Mouse (Mus musculus): Measurements from ENCODE around the gene Tmem223. TPM values are rescaled to one million over a fixed set of nuclear protein-coding genes. Genes with fewer than 3 reads are reported as not detected.

Tmem223 gene
- polyA plus RNA-seq, 1 experiment: 53.1 TPM

DNA sequence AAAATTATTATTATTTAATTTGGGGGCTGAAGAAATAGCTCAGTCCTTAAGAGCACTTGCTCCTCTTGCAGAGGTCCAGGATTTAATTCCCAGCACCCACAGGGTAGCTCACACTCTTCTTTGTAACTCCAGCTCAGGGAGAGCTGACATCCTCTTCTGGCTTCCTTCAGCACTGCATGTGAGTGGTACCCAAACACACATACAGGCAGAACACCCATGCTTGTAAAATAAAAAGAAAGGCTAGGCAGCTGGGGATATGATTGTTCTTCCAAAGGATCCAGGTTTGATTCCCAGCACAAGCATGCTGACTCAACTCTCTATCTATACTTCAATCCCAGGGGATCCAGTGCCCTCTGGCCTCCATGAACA is 28.1 kb downstream of the Tmem223 start:
- Histone ChIP-seq H3K4me1 (ENCODE audit: control insufficient read depth, insufficient read depth, low read length) (0 out of 2 replicates have a peak, but pooled peaks cover under 1% of the 10 kb centered on the region), H3K27ac (ENCODE audit: control insufficient read depth, insufficient read depth, low read depth, low read length, poor library complexity) (no peak overlapping the region), H3K4me3 (replicated peaks; ENCODE audit: control insufficient read depth, low read depth, low read length) (no peak overlapping the region)
- TF ChIP-seq CTCF (IDR thresholded peaks at IDR 0.05; ENCODE audit: control insufficient read depth, insufficient read depth, low read length) (no peak), POLR2A (IDR thresholded peaks at IDR 0.05; ENCODE audit: borderline replicate concordance, control insufficient read depth, low read depth, low read length) (no peak)

DNA sequence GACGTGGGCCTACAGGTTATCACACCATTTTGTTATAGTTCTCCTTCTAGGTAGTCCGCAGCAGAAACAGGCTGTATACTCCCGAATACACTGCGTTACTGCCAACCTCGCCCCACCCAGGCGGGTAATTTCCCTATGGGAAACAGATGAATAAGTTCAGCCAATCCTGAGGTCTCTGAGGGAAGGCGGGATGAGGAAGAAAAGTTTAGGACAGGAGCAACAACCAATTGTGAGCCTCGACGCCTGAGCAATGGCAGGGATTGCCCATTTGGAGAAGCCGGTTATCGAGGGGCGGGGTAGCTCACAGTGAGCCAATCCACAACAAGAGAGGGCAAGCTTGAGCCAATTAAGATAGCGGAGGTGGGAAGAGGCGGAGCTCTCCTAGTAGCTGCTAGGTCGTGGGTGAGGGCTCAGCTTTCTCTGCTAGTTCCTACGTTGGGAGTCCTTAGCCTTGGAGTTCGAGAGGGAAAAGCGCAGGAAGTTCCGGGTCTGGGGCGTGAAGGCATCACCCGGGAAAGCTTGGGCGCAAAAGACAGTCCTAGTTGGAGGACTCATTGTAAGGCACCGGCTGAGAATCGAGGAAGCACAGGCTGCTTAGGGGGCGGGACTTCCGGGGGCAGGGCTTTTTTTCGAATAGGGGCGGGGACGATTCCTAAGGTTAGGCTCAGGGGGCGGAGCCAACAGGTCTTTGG is 31.5 kb downstream of the Tmem223 start, which contains the start of gene Zbtb3:
TSS of gene Zbtb3 (plus strand) at position 426 of the 692 bp plus-strand sequence.
- Histone ChIP-seq H3K4me1 (ENCODE audit: control insufficient read depth, insufficient read depth, low read length) (peaks cover 2% of the 10 kb centered on the region; the same call in 1 of the 2 replicates), H3K4me3 (replicated peaks; ENCODE audit: control insufficient read depth, low read depth, low read length) (peak within 1 kb of the TSS; percentile 87), H3K27ac (ENCODE audit: control insufficient read depth, insufficient read depth, low read depth, low read length, poor library complexity) (peak within 1 kb of the TSS; percentile 39)
- TF ChIP-seq POLR2A (IDR thresholded peaks at IDR 0.05; ENCODE audit: borderline replicate concordance, control insufficient read depth, low read depth, low read length) (no peak), CTCF (IDR thresholded peaks at IDR 0.05; ENCODE audit: control insufficient read depth, insufficient read depth, low read length) (no peak)
- 1% methylated on average over 30 of the region's 30 CpGs for WGBS

DNA sequence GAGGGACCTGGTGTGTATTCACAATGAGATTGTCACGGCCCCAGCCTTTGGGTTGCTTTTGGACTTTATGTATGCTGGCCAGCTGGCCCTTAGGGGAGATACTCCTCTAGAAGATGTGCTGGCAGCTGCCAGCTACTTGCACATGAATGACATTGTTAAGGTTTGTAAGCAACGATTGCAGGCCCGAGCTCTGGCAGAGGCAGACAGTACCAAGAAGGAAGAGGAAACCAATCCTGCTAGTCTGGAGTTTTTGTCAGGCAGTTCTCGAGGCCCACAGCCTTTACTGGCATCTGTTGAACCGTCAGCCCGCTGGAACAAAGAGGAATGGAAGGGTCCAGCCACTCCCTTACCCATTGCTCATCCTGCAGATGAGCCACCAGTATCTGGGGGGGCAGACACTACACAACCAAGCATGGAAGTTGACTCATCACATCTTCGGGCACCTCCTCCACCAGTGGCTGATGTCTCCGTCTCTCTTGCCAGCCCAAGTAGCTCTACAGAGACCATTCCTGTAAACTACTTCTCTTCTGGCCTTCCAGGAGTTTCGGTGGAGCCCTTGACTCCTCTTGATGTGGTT is 32.5 kb downstream of the Tmem223 start:
- no peak overlapping the region for H3K4me3 ChIP-seq (replicated peaks; ENCODE audit: control insufficient read depth, low read depth, low read length)
- no peak overlapping the region for H3K27ac ChIP-seq (ENCODE audit: control insufficient read depth, insufficient read depth, low read depth, low read length, poor library complexity)
- H3K4me1 ChIP-seq (ENCODE audit: control insufficient read depth, insufficient read depth, low read length): peaks cover 2% of the 10 kb centered on the region; the same call in 1 of the 2 replicates
- TF ChIP-seq POLR2A (IDR thresholded peaks at IDR 0.05; ENCODE audit: borderline replicate concordance, control insufficient read depth, low read depth, low read length) (no peak), CTCF (IDR thresholded peaks at IDR 0.05; ENCODE audit: control insufficient read depth, insufficient read depth, low read length) (no peak)
- WGBS: 70% methylated on average over 9 of the region's 9 CpGs

DNA sequence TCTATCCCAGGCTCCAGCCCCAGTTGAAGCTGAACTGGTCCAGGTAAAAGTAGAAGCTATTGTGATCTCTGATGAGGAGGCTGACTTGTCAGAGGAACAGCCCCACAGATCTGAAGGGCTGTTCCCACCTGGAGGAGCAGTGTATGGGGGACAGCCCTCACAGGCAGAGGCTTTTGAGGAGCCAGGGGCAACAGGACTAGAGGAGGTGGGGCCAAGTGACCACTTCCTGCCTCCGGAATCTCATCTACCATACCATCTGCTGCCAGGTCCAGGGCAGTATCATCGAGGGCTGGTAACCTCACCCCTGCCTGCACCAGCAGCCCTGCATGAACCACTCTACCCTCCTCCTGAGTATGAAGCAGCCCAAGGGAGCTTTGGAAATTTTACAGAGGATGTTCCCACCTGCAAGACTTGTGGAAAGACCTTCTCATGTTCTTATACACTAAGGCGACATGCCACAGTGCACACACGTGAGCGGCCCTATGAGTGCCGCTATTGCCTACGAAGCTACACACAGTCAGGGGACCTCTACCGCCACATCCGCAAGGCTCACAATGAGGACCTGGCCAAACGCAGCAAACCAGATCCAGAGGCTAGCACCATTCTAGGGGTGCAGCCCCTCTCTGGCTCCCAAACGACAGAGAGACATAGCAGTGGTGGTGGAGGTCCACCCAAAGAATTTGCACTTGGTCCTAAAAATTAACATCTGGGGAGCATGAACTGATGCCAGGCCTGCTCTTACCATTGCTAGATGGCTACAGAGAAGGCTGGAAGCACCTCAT is 33.3 kb downstream of the Tmem223 start:
- no peak overlapping the region for H3K4me3 ChIP-seq (replicated peaks; ENCODE audit: control insufficient read depth, low read depth, low read length)
- WGBS: 69% methylated on average over 11 of the region's 11 CpGs
- H3K27ac ChIP-seq (ENCODE audit: control insufficient read depth, insufficient read depth, low read depth, low read length, poor library complexity): no peak overlapping the region
- TF ChIP-seq POLR2A (IDR thresholded peaks at IDR 0.05; ENCODE audit: borderline replicate concordance, control insufficient read depth, low read depth, low read length): no peak
- no peak for TF ChIP-seq CTCF (IDR thresholded peaks at IDR 0.05; ENCODE audit: control insufficient read depth, insufficient read depth, low read length)
- peaks cover 2% of the 10 kb centered on the region; the same call in 1 of the 2 replicates for H3K4me1 ChIP-seq (ENCODE audit: control insufficient read depth, insufficient read depth, low read length)

DNA sequence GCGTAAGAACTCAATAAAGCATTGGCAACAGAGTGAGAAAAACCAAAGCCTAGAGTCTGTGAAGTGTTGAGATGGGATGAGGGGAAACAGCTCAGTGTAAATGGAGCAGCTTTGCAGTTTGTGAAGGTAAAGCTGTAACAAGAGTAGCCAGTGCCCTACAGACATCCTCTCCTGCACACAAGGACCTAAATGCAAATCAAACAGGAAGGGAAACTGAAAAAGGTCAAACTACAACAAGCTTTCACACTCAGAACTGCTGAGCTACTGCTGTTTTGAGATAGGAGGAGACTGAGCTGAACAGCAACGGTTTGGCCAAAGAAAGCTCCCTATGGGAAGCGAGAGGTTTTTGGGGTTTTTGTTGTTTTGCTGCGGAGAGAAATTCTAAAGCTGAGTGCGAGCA is 36.0 kb downstream of the Tmem223 start:
- H3K4me1 ChIP-seq (ENCODE audit: control insufficient read depth, insufficient read depth, low read length): peaks cover 2% of the 10 kb centered on the region; the same call in 1 of the 2 replicates
- WGBS: 88% methylated on average over 5 of the region's 5 CpGs
- H3K27ac ChIP-seq (ENCODE audit: control insufficient read depth, insufficient read depth, low read depth, low read length, poor library complexity): peak overlapping the region; percentile 73
- no peak overlapping the region for H3K4me3 ChIP-seq (replicated peaks; ENCODE audit: control insufficient read depth, low read depth, low read length)
- TF ChIP-seq POLR2A (IDR thresholded peaks at IDR 0.05; ENCODE audit: borderline replicate concordance, control insufficient read depth, low read depth, low read length) (no peak), CTCF (IDR thresholded peaks at IDR 0.05; ENCODE audit: control insufficient read depth, insufficient read depth, low read length) (no peak)

DNA sequence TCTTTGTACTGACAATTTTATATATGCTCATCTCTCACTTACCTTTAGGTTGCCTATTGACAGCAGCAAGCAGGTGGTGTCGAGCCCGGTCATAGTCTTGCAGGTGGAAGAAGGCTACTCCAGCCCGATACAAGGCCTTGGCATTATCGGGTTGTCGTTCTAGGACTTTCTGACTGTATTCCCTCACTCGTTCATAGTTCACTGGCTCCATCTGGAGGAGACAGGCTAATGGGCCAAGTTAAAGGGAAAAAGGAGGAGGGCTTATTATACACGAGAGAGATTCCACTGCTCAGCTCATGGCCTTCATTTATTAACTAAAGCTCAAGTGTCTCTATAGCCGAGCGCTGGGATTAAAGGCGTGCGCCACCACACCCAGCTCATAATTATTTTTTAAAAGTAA is 45.0 kb downstream of the Tmem223 start:
- TF ChIP-seq POLR2A (IDR thresholded peaks at IDR 0.05; ENCODE audit: borderline replicate concordance, control insufficient read depth, low read depth, low read length) (no peak), CTCF (IDR thresholded peaks at IDR 0.05; ENCODE audit: control insufficient read depth, insufficient read depth, low read length) (no peak)
- 84% methylated on average over 11 of the region's 11 CpGs for WGBS
- Histone ChIP-seq H3K4me1 (ENCODE audit: control insufficient read depth, insufficient read depth, low read length) (no peaks in the 10 kb centered on the region), H3K27ac (ENCODE audit: control insufficient read depth, insufficient read depth, low read depth, low read length, poor library complexity) (no peak overlapping the region), H3K4me3 (replicated peaks; ENCODE audit: control insufficient read depth, low read depth, low read length) (no peak overlapping the region)

DNA sequence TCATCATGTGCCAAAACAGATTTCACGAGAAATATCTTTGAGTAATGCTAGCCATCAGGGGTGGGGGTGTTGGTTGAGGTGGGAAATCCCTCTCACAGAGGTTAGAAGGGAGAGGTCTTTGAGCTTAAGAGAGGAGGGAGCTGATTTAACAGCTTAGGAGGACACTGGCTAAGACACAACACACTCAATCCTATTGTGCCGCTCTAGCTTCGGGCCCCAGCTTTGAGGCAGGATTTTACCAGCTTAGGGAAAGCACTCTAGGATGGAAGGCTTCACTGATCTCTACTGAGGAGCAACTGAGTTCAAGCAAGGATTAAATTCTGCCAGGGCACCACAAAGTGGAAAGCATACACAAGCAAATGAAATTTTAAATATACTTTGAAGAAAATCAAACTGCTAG is 46.2 kb downstream of the Tmem223 start:
- Histone ChIP-seq H3K27ac (ENCODE audit: control insufficient read depth, insufficient read depth, low read depth, low read length, poor library complexity) (no peak overlapping the region), H3K4me3 (replicated peaks; ENCODE audit: control insufficient read depth, low read depth, low read length) (no peak overlapping the region), H3K4me1 (ENCODE audit: control insufficient read depth, insufficient read depth, low read length) (peaks cover 1% of the 10 kb centered on the region; the same call in 1 of the 2 replicates)
- WGBS: 71% methylated on average over 3 of the region's 3 CpGs
- TF ChIP-seq CTCF (IDR thresholded peaks at IDR 0.05; ENCODE audit: control insufficient read depth, insufficient read depth, low read length) (no peak), POLR2A (IDR thresholded peaks at IDR 0.05; ENCODE audit: borderline replicate concordance, control insufficient read depth, low read depth, low read length) (no peak)

DNA sequence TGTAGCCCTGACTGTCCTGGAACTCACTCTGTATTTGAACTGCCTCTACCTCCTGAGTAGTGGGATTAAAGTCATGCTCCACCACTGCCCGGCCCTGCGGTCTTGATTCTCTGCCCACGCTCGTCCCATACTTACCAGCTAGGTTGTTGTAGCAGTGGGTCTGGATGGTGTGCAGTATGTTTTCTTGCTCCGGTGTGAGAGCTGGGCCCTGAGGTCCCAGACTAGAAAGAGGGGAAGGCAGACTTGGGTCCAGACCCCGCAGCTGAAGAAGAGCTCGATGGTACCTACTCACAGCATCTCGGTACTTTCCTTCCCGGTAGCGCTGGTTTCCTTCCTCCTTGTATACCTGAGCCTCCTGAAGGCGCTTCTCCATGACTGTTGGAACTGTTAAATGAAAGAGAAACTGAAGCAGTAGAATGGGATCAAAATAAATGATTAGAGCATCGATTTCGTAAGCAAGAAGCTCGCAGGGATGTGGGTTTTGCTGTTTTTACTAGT is 47.6 kb downstream of the Tmem223 start:
- H3K4me1 ChIP-seq (ENCODE audit: control insufficient read depth, insufficient read depth, low read length): peaks cover 1% of the 10 kb centered on the region; the same call in 1 of the 2 replicates
- 5% methylated on average over 14 of the region's 14 CpGs for WGBS
- TF ChIP-seq POLR2A (IDR thresholded peaks at IDR 0.05; ENCODE audit: borderline replicate concordance, control insufficient read depth, low read depth, low read length): no peak
- TF ChIP-seq CTCF (IDR thresholded peaks at IDR 0.05; ENCODE audit: control insufficient read depth, insufficient read depth, low read length): no peak
- peak overlapping the region; percentile 44 for H3K27ac ChIP-seq (ENCODE audit: control insufficient read depth, insufficient read depth, low read depth, low read length, poor library complexity)
- H3K4me3 ChIP-seq (replicated peaks; ENCODE audit: control insufficient read depth, low read depth, low read length): peak overlapping the region; percentile 98
